Mouse (Mus musculus): ENCODE measurements at regions not wholly inside any gene's neighbourhood (a gene's known extent, or its start where the extent isn't known, plus 50 kb on each side); places are given as distances from the start of the nearest gene placed in this dataset.

- DNase-seq (ENCODE audit: low read depth, low spot score), result no peak
Observed at GRCm38 (mm10) chr17:84107946-84108686, 79.6 kb downstream of the Zfp36l2 start.

- DNase-seq (ENCODE audit: low read depth, low spot score), result no peak
Observed at GRCm38 (mm10) chr17:84107497-84107896, 80.2 kb downstream of the Zfp36l2 start.

- no peak for DNase-seq (ENCODE audit: low read depth, low spot score)
Observed at GRCm38 (mm10) chr17:84104242-84104641, 83.5 kb downstream of the Zfp36l2 start.

GRCm38 (mm10) chr17:84103344-84103743 is 84.4 kb downstream of the Zfp36l2 start:
- DNase-seq (ENCODE audit: low read depth, low spot score), result no peak

- no peak for DNase-seq (ENCODE audit: low read depth, low spot score)
Observed at GRCm38 (mm10) chr17:84101652-84102051, 86.1 kb downstream of the Zfp36l2 start.

- no peak for DNase-seq (ENCODE audit: low read depth, low spot score)
Observed at GRCm38 (mm10) chr17:84100523-84100922, 87.2 kb downstream of the Zfp36l2 start.

- no peak for DNase-seq (ENCODE audit: low read depth, low spot score)
Observed at GRCm38 (mm10) chr17:84099737-84100136, 88.0 kb downstream of the Zfp36l2 start.

GRCm38 (mm10) chr17:84097871-84098430 is 89.8 kb downstream of the Zfp36l2 start:
- DNase-seq (ENCODE audit: low read depth, low spot score), result no peak

GRCm38 (mm10) chr17:84097286-84097685 is 90.5 kb downstream of the Zfp36l2 start:
- no peak for DNase-seq (ENCODE audit: low read depth, low spot score)

- peak; percentile 56 for DNase-seq (ENCODE audit: low read depth, low spot score)
Observed at GRCm38 (mm10) chr17:84096345-84097260, 91.1 kb downstream of the Zfp36l2 start.

GRCm38 (mm10) chr17:84095829-84096228 is 91.9 kb downstream of the Zfp36l2 start:
- DNase-seq (ENCODE audit: low read depth, low spot score), result no peak

- no peak for DNase-seq (ENCODE audit: low read depth, low spot score)
Observed at GRCm38 (mm10) chr17:84095089-84095488, 92.7 kb downstream of the Zfp36l2 start.

GRCm38 (mm10) chr17:84086394-84086793 is 101.4 kb downstream of the Zfp36l2 start:
- no peak for DNase-seq (ENCODE audit: low read depth, low spot score)

- DNase-seq (ENCODE audit: low read depth, low spot score), result no peak
Observed at GRCm38 (mm10) chr17:84085721-84086120, 102.0 kb downstream of the Zfp36l2 start.

GRCm38 (mm10) chr17:84085232-84085631 is 102.5 kb downstream of the Zfp36l2 start:
- DNase-seq (ENCODE audit: low read depth, low spot score), result no peak

GRCm38 (mm10) chr17:84083307-84084263 is 104.2 kb downstream of the Zfp36l2 start:
- no peak for DNase-seq (ENCODE audit: low read depth, low spot score)

- DNase-seq (ENCODE audit: low read depth, low spot score), result no peak
Observed at GRCm38 (mm10) chr17:84082571-84082970, 105.2 kb downstream of the Zfp36l2 start.

GRCm38 (mm10) chr17:84081751-84082352 is 105.9 kb downstream of the Zfp36l2 start:
- DNase-seq (ENCODE audit: low read depth, low spot score), result no peak

GRCm38 (mm10) chr17:84075081-84075938 is 112.4 kb downstream of the Zfp36l2 start:
- no peak for DNase-seq (ENCODE audit: low read depth, low spot score)

All from telencephalon, adult 2 months (tissue).